Comparison of ENCODE assay signal across 23 mouse cellular contexts in genomic region chr1:26387938-26388897, GRCm38 (mm10).
DNase-seq lines count a peak whose midpoint lies in the region; ATAC-seq and TF ChIP-seq lines count a peak whose summit lies in the region.
"Had no signal": no experiment of that assay in that cellular context is flagged by ENCODE, and none has a peak within 500 bp of the region (broad histone marks: within the 10 kb centered on the region; RNA-seq: fewer than 3 reads in every experiment).

No protein-coding gene starts in this region.

- no peak overlapping the region for H3K4me3 ChIP-seq in hindbrain, embryonic 15.5 days
- H3K4me3 ChIP-seq in hindbrain, embryonic 11.5 days (ENCODE audit: low read depth, low read length) = no peak overlapping the region
- H3K4me3 ChIP-seq in hindbrain, postnatal 0 days (ENCODE audit: low read length) = no peak overlapping the region
- no peak overlapping the region for H3K4me3 ChIP-seq in neural tube, embryonic 15.5 days (replicated peaks)
- H3K4me3 ChIP-seq: heart, embryonic 10.5 days; limb, embryonic 13.5 days; megakaryocyte, embryonic 14.5 days had no signal

- WGBS in hindbrain, embryonic 15.5 days = 35% methylated on average over 11 of the region's 11 CpGs
- 40% methylated on average over 11 of the region's 11 CpGs for WGBS in hindbrain, embryonic 11.5 days
- 29% methylated on average over 11 of the region's 11 CpGs for WGBS in hindbrain, postnatal 0 days
- WGBS in neural tube, embryonic 15.5 days = 37% methylated on average over 11 of the region's 11 CpGs

- no peaks in the 10 kb centered on the region for H3K27me3 ChIP-seq in hindbrain, embryonic 15.5 days
- H3K27me3 ChIP-seq in hindbrain, embryonic 11.5 days (ENCODE audit: control insufficient read depth, insufficient read depth, low read length) = no peaks in the 10 kb centered on the region
- no peaks in the 10 kb centered on the region for H3K27me3 ChIP-seq in hindbrain, postnatal 0 days (ENCODE audit: insufficient read depth, low read length)
- H3K27me3 ChIP-seq in neural tube, embryonic 15.5 days (replicated peaks) = no peaks in the 10 kb centered on the region
- H3K27me3 ChIP-seq: limb, embryonic 13.5 days; megakaryocyte, embryonic 14.5 days had no signal

- intact Hi-C loops in left cerebral cortex, postnatal 4 days (cut with DNase I) = no loop called here

- no peaks in the 10 kb centered on the region for H3K36me3 ChIP-seq in hindbrain, embryonic 15.5 days
- no peaks in the 10 kb centered on the region for H3K36me3 ChIP-seq in hindbrain, embryonic 11.5 days (ENCODE audit: control insufficient read depth, insufficient read depth, low read length)
- no peaks in the 10 kb centered on the region for H3K36me3 ChIP-seq in hindbrain, postnatal 0 days (ENCODE audit: insufficient read depth, low read length)
- no peaks in the 10 kb centered on the region for H3K36me3 ChIP-seq in neural tube, embryonic 15.5 days
- H3K36me3 ChIP-seq: heart, embryonic 10.5 days; limb, embryonic 13.5 days had no signal

- H3K9me3 ChIP-seq in hindbrain, embryonic 15.5 days = no peaks in the 10 kb centered on the region
- H3K9me3 ChIP-seq in hindbrain, embryonic 11.5 days (ENCODE audit: control insufficient read depth, low read length) = no peaks in the 10 kb centered on the region
- no peaks in the 10 kb centered on the region for H3K9me3 ChIP-seq in hindbrain, postnatal 0 days (ENCODE audit: low read length)
- no peaks in the 10 kb centered on the region for H3K9me3 ChIP-seq in neural tube, embryonic 15.5 days (replicated peaks)
- H3K9me3 ChIP-seq: heart, embryonic 10.5 days; limb, embryonic 13.5 days; megakaryocyte, embryonic 14.5 days had no signal

- ATAC-seq in hindbrain, embryonic 15.5 days (ENCODE audit: low FRiP score, low read depth) = 0 out of 2 replicates have a peak, but pooled peaks have one; percentile 38
- no peak for ATAC-seq in hindbrain, embryonic 11.5 days (ENCODE audit: low FRiP score)
- no peak for ATAC-seq in hindbrain, postnatal 0 days
- peak; percentile 66; the same call in 1 of the 2 replicates for ATAC-seq in neural tube, embryonic 15.5 days (ENCODE audit: low FRiP score)

- TF ChIP-seq CTCF in hindbrain, postnatal 0 days (IDR thresholded peaks at IDR 0.05; ENCODE audit: low read depth) = no peak

- H3K9ac ChIP-seq in hindbrain, embryonic 15.5 days = no peak overlapping the region
- H3K9ac ChIP-seq in hindbrain, embryonic 11.5 days (ENCODE audit: low read depth, low read length) = no peak overlapping the region
- H3K9ac ChIP-seq in hindbrain, postnatal 0 days (replicated peaks; ENCODE audit: low read length) = no peak overlapping the region
- H3K9ac ChIP-seq in neural tube, embryonic 15.5 days (replicated peaks) = no peak overlapping the region
- H3K9ac ChIP-seq: limb, embryonic 13.5 days had no signal

- no peak overlapping the region for H3K27ac ChIP-seq in hindbrain, embryonic 15.5 days (replicated peaks)
- no peak overlapping the region for H3K27ac ChIP-seq in hindbrain, embryonic 11.5 days (ENCODE audit: low read depth, low read length)
- H3K27ac ChIP-seq in hindbrain, postnatal 0 days = no peak overlapping the region
- no peak overlapping the region for H3K27ac ChIP-seq in neural tube, embryonic 15.5 days (replicated peaks)
- H3K27ac ChIP-seq: heart, embryonic 10.5 days; limb, embryonic 13.5 days; stomach, postnatal 0 days had no signal

- H3K4me1 ChIP-seq in hindbrain, embryonic 15.5 days (replicated peaks) = no peaks in the 10 kb centered on the region
- no peaks in the 10 kb centered on the region for H3K4me1 ChIP-seq in hindbrain, embryonic 11.5 days (replicated peaks; ENCODE audit: control insufficient read depth, insufficient read depth, low read length)
- H3K4me1 ChIP-seq in hindbrain, postnatal 0 days (ENCODE audit: insufficient read depth, low read length) = no peaks in the 10 kb centered on the region; the same call in 1 of the 2 replicates
- H3K4me1 ChIP-seq in neural tube, embryonic 15.5 days = no peaks in the 10 kb centered on the region
- H3K4me1 ChIP-seq: heart, embryonic 10.5 days; limb, embryonic 13.5 days; megakaryocyte, embryonic 14.5 days had no signal

- no peak for DNase-seq in hindbrain, embryonic 11.5 days (ENCODE audit: low spot score)
- peak; percentile 4 for DNase-seq in embryo, embryonic 9.5 days (ENCODE audit: extremely low spot score)
- DNase-seq in hindbrain, postnatal 0 days (ENCODE audit: low spot score) = peak; percentile 13
- no peak for DNase-seq in left cerebral cortex, postnatal 4 days
- DNase-seq in layer of hippocampus, postnatal 25 days (ENCODE audit: extremely low spot score in 1 of 2, low spot score in 1 of 2) = no peak
- DNase-seq in layer of hippocampus, adult 9-10 months (ENCODE audit: low spot score) = no peak
- DNase-seq: adrenal gland, postnatal 25 days; B cell, adult 2 months; cerebellum, adult 2 months; gastrocnemius, postnatal 36 days; heart, postnatal 10 days; kidney, adult 9 months; kidney, postnatal 36 days; layer of hippocampus, postnatal 36 days; lung, postnatal 10 days; right cerebral cortex, postnatal 25 days; thymus, postnatal 14 days had no signal

- peak overlapping the region; percentile 33 for H3K4me2 ChIP-seq in hindbrain, embryonic 15.5 days
- no peak overlapping the region for H3K4me2 ChIP-seq in hindbrain, embryonic 11.5 days (replicated peaks; ENCODE audit: low read depth, low read length)
- H3K4me2 ChIP-seq in hindbrain, postnatal 0 days (ENCODE audit: low read depth, low read length) = no peak overlapping the region
- peak overlapping the region; percentile 17; the same call in 1 of the 2 replicates for H3K4me2 ChIP-seq in neural tube, embryonic 15.5 days
- H3K4me2 ChIP-seq: limb, embryonic 13.5 days had no signal

Comparison
In these comparisons a context has a peak if more than half of its experiments do, and no peak if none do; other contexts are left out.
1. ATAC-seq: peak in hindbrain, embryonic 15.5 days (single experiment) and neural tube, embryonic 15.5 days (single experiment); none in hindbrain, embryonic 11.5 days (single experiment) and hindbrain, postnatal 0 days (single experiment).
2. H3K4me2 ChIP-seq: peak in hindbrain, embryonic 15.5 days (single experiment) and neural tube, embryonic 15.5 days (single experiment); none in hindbrain, embryonic 11.5 days (single experiment) and hindbrain, postnatal 0 days (single experiment).
3. DNase-seq: peak in embryo, embryonic 9.5 days (single experiment) and hindbrain, postnatal 0 days (single experiment); none in hindbrain, embryonic 11.5 days (single experiment), left cerebral cortex, postnatal 4 days (single experiment), layer of hippocampus, postnatal 25 days (0 of 2) and layer of hippocampus, adult 9-10 months (single experiment).